Mouse (Mus musculus) telencephalon, adult 2 months (tissue): Measurements from ENCODE around the gene Hist1h3i.

Source experiments
- DNase-seq: peaks from one replicate; pipeline ENCODE4 v3.0.0-alpha.2; 2011; ENCODE audit warnings: low read depth, low spot score

Hist1h3i gene

GRCm38 (mm10) chr13:21734010-21734905 lies 48.9 kb downstream of the Hist1h3i start:
- DNase-seq: no peak

GRCm38 (mm10) chr13:21733466-21733865 lies 49.7 kb downstream of the Hist1h3i start:
- no peak for DNase-seq
